ENCODE assay signal across 9 mouse cellular contexts in genomic region chr10:95103808-95104207, GRCm38 (mm10).
DNase-seq lines count a peak whose midpoint lies in the region; ATAC-seq and TF ChIP-seq lines count a peak whose summit lies in the region.
"Had no signal": no experiment of that assay in that cellular context is flagged by ENCODE, and none has a peak within 500 bp of the region (broad histone marks: within the 10 kb centered on the region; RNA-seq: fewer than 3 reads in every experiment).

No protein-coding gene starts in this region.

- no peak for TF ChIP-seq EP300 in liver, postnatal 0 days (IDR thresholded peaks at IDR 0.05; ENCODE audit: low read depth)

- no peaks in the 10 kb centered on the region for H3K9me3 ChIP-seq in liver, postnatal 0 days (ENCODE audit: low read length)
- no peaks in the 10 kb centered on the region for H3K9me3 ChIP-seq in liver, embryonic 12.5 days (replicated peaks)
- H3K9me3 ChIP-seq: limb, embryonic 10.5 days had no signal

- intact Hi-C loops in gastrocnemius, adult 2 months (cut with DNase I), result loop anchor here (2.0 to 5.0 kb wide), 4 partner anchors 33 to 373 kb away; partner anchors contain the start of gene Cradd
- intact Hi-C loops in gastrocnemius, postnatal 36 days (cut with DNase I), result loop anchor here (5.0 kb wide), 1 partner anchor 33 kb away; no protein-coding TSS in a partner anchor

- no peak overlapping the region for H3K4me3 ChIP-seq in gastrocnemius, adult 2 months
- H3K4me3 ChIP-seq in liver, postnatal 0 days (ENCODE audit: low read depth, low read length), result no peak overlapping the region
- no peak overlapping the region for H3K4me3 ChIP-seq in liver, embryonic 12.5 days
- H3K4me3 ChIP-seq: limb, embryonic 10.5 days had no signal

- no peak for TF ChIP-seq POLR2A in brain, embryonic 14.5 days (IDR thresholded peaks at IDR 0.05; ENCODE audit: borderline replicate concordance, extremely low read depth, insufficient read depth, insufficient read length, poor library complexity, severe bottlenecking)

- peak; percentile 73 for TF ChIP-seq CTCF in gastrocnemius, adult 2 months (IDR thresholded peaks at IDR 0.05)
- peak; percentile 62 for TF ChIP-seq CTCF in liver, postnatal 0 days (IDR thresholded peaks at IDR 0.05; ENCODE audit: low read depth)
- peak; percentile 30; the same call in 1 of the 2 replicates for TF ChIP-seq CTCF in brain, embryonic 14.5 days (IDR thresholded peaks at IDR 0.05; ENCODE audit: borderline replicate concordance, extremely low read depth, insufficient read depth, insufficient read length)

- H3K4me2 ChIP-seq in liver, postnatal 0 days (ENCODE audit: low read depth, low read length), result no peak overlapping the region
- no peak overlapping the region for H3K4me2 ChIP-seq in liver, embryonic 12.5 days

- no peak for ATAC-seq in liver, postnatal 0 days
- ATAC-seq in liver, embryonic 12.5 days, result no peak
- ATAC-seq in megakaryocyte progenitor cell, adult 5-6 weeks (replicated peaks; ENCODE audit: poor library complexity), result peak; percentile 54; the same call in 1 of the 2 replicates
- no peak for ATAC-seq in megakaryocyte, adult 5-6 weeks (ENCODE audit: poor library complexity, severe bottlenecking)

- no peak overlapping the region for H3K9ac ChIP-seq in liver, postnatal 0 days (replicated peaks)
- H3K9ac ChIP-seq in liver, embryonic 12.5 days, result no peak overlapping the region

- no peak overlapping the region for H3K27ac ChIP-seq in gastrocnemius, adult 2 months
- H3K27ac ChIP-seq in liver, postnatal 0 days (ENCODE audit: low read depth), result no peak overlapping the region
- no peak overlapping the region for H3K27ac ChIP-seq in liver, embryonic 12.5 days
- H3K27ac ChIP-seq: limb, embryonic 10.5 days had no signal

- no peak for DNase-seq in gastrocnemius, adult 2 months
- DNase-seq in gastrocnemius, postnatal 36 days, result no peak
- DNase-seq in liver, postnatal 0 days, result no peak
- DNase-seq in brain, embryonic 14.5 days (ENCODE audit: low read depth), result peak; percentile 55
- DNase-seq in embryo, embryonic 11 days, result no peak

- no peaks in the 10 kb centered on the region for H3K36me3 ChIP-seq in liver, postnatal 0 days (replicated peaks; ENCODE audit: insufficient read depth, low read length)
- H3K36me3 ChIP-seq in liver, embryonic 12.5 days, result no peaks in the 10 kb centered on the region
- H3K36me3 ChIP-seq: limb, embryonic 10.5 days had no signal

- H3K27me3 ChIP-seq in liver, postnatal 0 days (ENCODE audit: insufficient read depth, low read length), result no peaks in the 10 kb centered on the region
- 0 out of 2 replicates have a peak, but pooled peaks cover under 1% of the 10 kb centered on the region for H3K27me3 ChIP-seq in liver, embryonic 12.5 days (replicated peaks)

- no peaks in the 10 kb centered on the region for H3K4me1 ChIP-seq in liver, postnatal 0 days (ENCODE audit: insufficient read depth)
- H3K4me1 ChIP-seq in liver, embryonic 12.5 days, result no peaks in the 10 kb centered on the region
